Mouse (Mus musculus): ENCODE data around the gene Pm20d1.

- TF ChIP-seq CTCF (IDR thresholded peaks at IDR 0.05; ENCODE audit: low read depth, low read length) (no peak), GATA1 (IDR thresholded peaks at IDR 0.05; ENCODE audit: borderline replicate concordance, low read length) (no peak), GATA2 (IDR thresholded peaks at IDR 0.05; ENCODE audit: borderline replicate concordance, low read depth, low read length) (no peak), TAL1 (conservative IDR thresholded peaks at IDR 0.05; ENCODE audit: low read depth, low read length) (no peak), POLR2AphosphoS5 (IDR thresholded peaks at IDR 0.05; ENCODE audit: insufficient replicate concordance, low read depth, low read length) (no peak)
Observed at GRCm38 (mm10) chr1:131809651-131810050, 12.5 kb downstream of the Pm20d1 start.
